Mouse (Mus musculus): Measurements from ENCODE around the gene Gm43064.

DNA sequence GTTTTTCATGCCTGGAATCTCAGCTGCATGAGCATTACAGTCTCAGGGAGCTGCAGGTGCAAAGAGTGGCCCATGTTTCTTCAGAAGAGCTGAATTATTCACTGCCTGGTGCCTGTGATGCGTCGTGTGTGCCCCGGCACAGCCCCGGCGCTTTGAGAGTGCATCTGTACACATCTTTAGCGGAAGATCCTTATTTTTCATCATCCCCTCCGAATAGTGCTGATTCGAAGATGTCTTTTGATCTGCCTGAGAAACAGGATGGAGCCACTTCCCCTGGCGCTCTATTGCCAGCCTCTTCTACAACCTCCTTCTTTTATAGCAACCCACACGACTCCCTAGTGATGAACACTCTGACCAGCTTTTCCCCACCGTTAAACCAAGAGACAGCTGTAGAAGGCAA lies 76.6 kb downstream of the Gm43064 start:
- no peak for TF ChIP-seq CTCF (IDR thresholded peaks at IDR 0.05)
- TF ChIP-seq EP300 (IDR thresholded peaks at IDR 0.05), result no peak
